Mouse (Mus musculus) cerebellum, adult 2 months (tissue): ENCODE measurements at regions not wholly inside any gene's neighbourhood (a gene's known extent, or its start where the extent isn't known, plus 50 kb on each side); places are given as distances from the start of the nearest gene placed in this dataset.

Experiments used
- CTCF ChIP-seq: fragments of 200-500 bp; IDR thresholded peaks from 2 replicates; pipeline ENCODE4 v1.5.1; 2011; ENCODE audit warnings: low read depth, mild to moderate bottlenecking, control low read depth, low read length, moderate library complexity, borderline replicate concordance; ENCODE audit not compliant: insufficient read depth
- POLR2A ChIP-seq: fragments of 200-500 bp; IDR thresholded peaks from 2 replicates; pipeline ENCODE4 v1.6.1; 2011; ENCODE audit warnings: low read length, control low read depth, borderline replicate concordance; ENCODE audit not compliant: insufficient read depth

DNA sequence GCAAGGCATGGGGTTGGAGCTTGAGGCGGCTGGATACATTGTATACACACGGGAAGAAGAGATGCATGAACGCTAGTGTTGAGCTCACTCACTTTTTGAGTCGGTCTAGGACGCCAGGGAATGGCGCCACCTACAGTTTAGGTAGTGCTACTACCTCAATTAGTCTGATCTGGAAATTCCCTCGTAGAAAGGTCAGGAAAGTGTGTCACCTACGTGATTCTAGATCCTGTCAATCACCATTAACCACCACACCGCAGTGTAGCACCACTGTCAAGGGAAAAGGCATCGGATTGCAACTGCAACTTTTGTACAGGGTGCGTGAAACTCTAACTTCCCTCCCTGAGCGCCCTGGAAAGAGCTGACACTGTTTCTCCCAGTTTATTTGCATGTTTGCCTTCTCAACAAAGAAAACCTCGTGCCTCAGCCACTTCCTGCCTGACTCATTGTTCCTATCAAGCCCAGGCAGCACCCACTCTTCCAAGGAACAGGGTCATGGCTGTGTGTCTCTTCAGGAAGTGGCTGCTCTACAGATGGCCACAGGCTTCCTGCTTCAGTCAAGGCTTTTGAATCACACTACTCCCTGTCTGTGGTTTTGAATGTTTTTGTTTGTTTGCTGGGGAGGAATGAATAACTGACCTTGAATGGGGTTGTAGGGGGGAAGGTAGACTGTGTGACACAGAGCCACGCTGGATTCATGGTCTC is 231.6 kb upstream of the Jmjd1c start:
- TF ChIP-seq POLR2A (no peak), CTCF (peak; percentile 15; the same call in 1 of the 2 replicates)
